Mouse (Mus musculus) embryonic fibroblast, embryonic 13.5 days (primary cell): ENCODE measurements at regions not wholly inside any gene's neighbourhood (a gene's known extent, or its start where the extent isn't known, plus 50 kb on each side); places are given as distances from the start of the nearest gene placed in this dataset.
A peak's percentile ranks its signal among the peaks of the same experiment; 100 is the strongest.

Source experiments
- H3K27ac ChIP-seq: 2 replicates; pipeline ENCODE4 v1.5.1; 2012; ENCODE audit warnings: low read length, control low read depth, inconsistent platforms; ENCODE audit not compliant: insufficient read depth
- H3K4me1 ChIP-seq: 2 replicates; pipeline ENCODE4 v1.6.1; 2011; ENCODE audit warnings: low read length; ENCODE audit not compliant: control insufficient read depth, insufficient read depth
- H3K4me3 ChIP-seq: 2 replicates; pipeline ENCODE4 v1.5.1; 2011; ENCODE audit warnings: mild to moderate bottlenecking, control low read depth, low read length; ENCODE audit not compliant: insufficient read depth
- CTCF ChIP-seq: IDR thresholded peaks from 2 replicates; pipeline ENCODE4 v1.5.1; 2011; ENCODE audit warnings: mild to moderate bottlenecking, control low read depth, low read length, moderate library complexity, borderline replicate concordance; ENCODE audit not compliant: insufficient read depth
- POLR2A ChIP-seq: IDR thresholded peaks from 2 replicates; pipeline ENCODE4 v1.6.1; 2011; ENCODE audit warnings: low read depth, mild to moderate bottlenecking, control low read depth, low read length, moderate library complexity

DNA sequence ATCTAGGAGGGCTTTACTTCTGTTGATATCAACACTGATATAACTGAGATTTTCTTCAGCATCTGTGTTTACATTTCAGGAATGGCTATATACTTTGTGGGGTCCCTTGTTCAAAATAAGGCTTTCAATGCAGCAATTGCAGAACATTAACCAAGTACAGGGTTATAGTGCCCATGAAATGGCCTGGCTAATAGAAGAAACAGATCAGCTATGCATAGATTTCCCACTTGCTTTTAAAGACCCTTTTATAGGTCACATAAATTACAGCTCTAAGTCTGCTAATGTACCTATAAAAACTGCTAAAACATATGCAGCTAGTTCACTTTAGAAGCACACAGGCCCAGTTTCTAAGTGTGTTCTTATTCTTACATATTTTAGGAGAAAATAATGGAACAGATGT is 472.1 kb downstream of the Nup35 start:
- no peak for TF ChIP-seq CTCF
- TF ChIP-seq POLR2A = no peak
- Histone ChIP-seq H3K4me1 (no peaks in the 10 kb centered on the region), H3K4me3 (no peak overlapping the region), H3K27ac (no peak overlapping the region)

DNA sequence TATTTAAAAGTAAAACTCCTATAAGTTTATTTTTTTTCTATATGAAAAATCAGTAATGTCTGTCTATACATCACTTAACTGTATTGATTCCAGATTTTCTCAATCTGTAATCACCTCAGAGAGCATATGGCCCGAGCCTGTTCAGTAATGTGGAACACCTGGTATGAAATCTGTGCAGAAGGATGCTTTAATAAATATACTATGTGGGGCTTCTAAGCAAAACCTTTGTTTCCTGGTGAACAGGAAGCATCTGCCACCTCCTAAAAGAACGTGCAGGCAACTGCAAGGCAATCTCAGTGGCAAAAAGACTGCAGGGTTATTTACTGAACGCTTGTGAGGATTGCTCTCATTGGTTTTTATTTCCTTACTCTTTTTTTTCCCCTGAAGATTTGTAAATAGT is 488.8 kb downstream of the Nup35 start:
- TF ChIP-seq CTCF (no peak), POLR2A (no peak)
- Histone ChIP-seq H3K4me3 (no peak overlapping the region), H3K4me1 (no peaks in the 10 kb centered on the region), H3K27ac (no peak overlapping the region)

- TF ChIP-seq POLR2A (no peak), CTCF (no peak)
- Histone ChIP-seq H3K4me3 (no peak overlapping the region), H3K27ac (no peak overlapping the region)
These were observed 501.7 kb downstream of the Nup35 start for GRCm38 (mm10) chr2:81118757-81119156.

GRCm38 (mm10) chr2:81120460-81121051 is 503.5 kb downstream of the Nup35 start:
- H3K4me3 ChIP-seq = no peak overlapping the region
- H3K4me1 ChIP-seq = no peaks in the 10 kb centered on the region
- TF ChIP-seq POLR2A (no peak), CTCF (no peak)
- no peak overlapping the region for H3K27ac ChIP-seq

More at GRCm38 (mm10) chr2:81118757-81119156, 501.7 kb downstream of the Nup35 start:
- no peaks in the 10 kb centered on the region for H3K4me1 ChIP-seq

GRCm38 (mm10) chr2:81136473-81137082 is 519.5 kb downstream of the Nup35 start:
- H3K4me1 ChIP-seq = no peaks in the 10 kb centered on the region
- TF ChIP-seq POLR2A (no peak), CTCF (no peak)
- H3K4me3 ChIP-seq = no peak overlapping the region
- H3K27ac ChIP-seq = no peak overlapping the region

GRCm38 (mm10) chr2:81143600-81143999 is 526.6 kb downstream of the Nup35 start:
- TF ChIP-seq CTCF (no peak), POLR2A (no peak)
- Histone ChIP-seq H3K4me3 (no peak overlapping the region), H3K27ac (no peak overlapping the region)

GRCm38 (mm10) chr2:81146458-81146857 is 529.4 kb downstream of the Nup35 start:
- no peaks in the 10 kb centered on the region for H3K4me1 ChIP-seq
- no peak for TF ChIP-seq POLR2A
- no peak for TF ChIP-seq CTCF
- H3K27ac ChIP-seq = no peak overlapping the region
- no peak overlapping the region for H3K4me3 ChIP-seq

More at GRCm38 (mm10) chr2:81143600-81143999, 526.6 kb downstream of the Nup35 start:
- H3K4me1 ChIP-seq = no peaks in the 10 kb centered on the region

- Histone ChIP-seq H3K4me1 (no peaks in the 10 kb centered on the region), H3K4me3 (no peak overlapping the region), H3K27ac (no peak overlapping the region)
- TF ChIP-seq CTCF = no peak
- no peak for TF ChIP-seq POLR2A
These were observed 531.1 kb downstream of the Nup35 start for GRCm38 (mm10) chr2:81148112-81148511.

GRCm38 (mm10) chr2:81182421-81182820 is 565.4 kb downstream of the Nup35 start:
- no peak overlapping the region for H3K4me3 ChIP-seq
- peaks cover 4% of the 10 kb centered on the region for H3K4me1 ChIP-seq
- H3K27ac ChIP-seq = peak overlapping the region; percentile 61; the same call in 1 of the 2 replicates
- TF ChIP-seq CTCF = no peak
- no peak for TF ChIP-seq POLR2A

GRCm38 (mm10) chr2:81185976-81186375 is 568.9 kb downstream of the Nup35 start:
- Histone ChIP-seq H3K27ac (peak overlapping the region; percentile 81), H3K4me1 (peaks cover 4% of the 10 kb centered on the region), H3K4me3 (no peak overlapping the region)
- TF ChIP-seq CTCF = no peak
- TF ChIP-seq POLR2A = no peak

- H3K27ac ChIP-seq = no peak overlapping the region
- no peak for TF ChIP-seq CTCF
- no peak for TF ChIP-seq POLR2A
- peaks cover 4% of the 10 kb centered on the region for H3K4me1 ChIP-seq
- H3K4me3 ChIP-seq = no peak overlapping the region
These were observed 573.8 kb downstream of the Nup35 start for GRCm38 (mm10) chr2:81190831-81191230.
